In genomic region chr11:76387097-76387496, GRCm38 (mm10) we compare ENCODE assay signal across 19 mouse cellular contexts. TPM values are rescaled to one million over a fixed set of nuclear protein-coding genes. Genes with fewer than 3 reads are reported as not detected.
DNase-seq lines count a peak whose midpoint lies in the region; ATAC-seq and TF ChIP-seq lines count a peak whose summit lies in the region.
"Had no signal": no experiment of that assay in that cellular context is flagged by ENCODE, and none has a peak within 500 bp of the region (broad histone marks: within the 10 kb centered on the region; RNA-seq: fewer than 3 reads in every experiment).

No protein-coding gene starts in this region.

- H3K9me3 ChIP-seq in liver, embryonic 14.5 days (ENCODE audit: control insufficient read depth, low read length): no peaks in the 10 kb centered on the region
- H3K9me3 ChIP-seq in E14TG2a.4 (ENCODE audit: low read length): no peaks in the 10 kb centered on the region
- H3K9me3 ChIP-seq in midbrain, embryonic 15.5 days: no peaks in the 10 kb centered on the region
- H3K9me3 ChIP-seq: heart, embryonic 15.5 days; hindbrain, embryonic 12.5 days; liver, embryonic 13.5 days; neural tube, embryonic 12.5 days had no signal

- TF ChIP-seq CTCF in gastrocnemius, adult 2 months (IDR thresholded peaks at IDR 0.05): peak; percentile 51
- TF ChIP-seq CTCF in liver, embryonic 14.5 days (IDR thresholded peaks at IDR 0.05; ENCODE audit: low read depth): peak; percentile 43
- TF ChIP-seq CTCF in E14TG2a.4 (conservative IDR thresholded peaks at IDR 0.05; ENCODE audit: low read length): peak; percentile 88
- TF ChIP-seq CTCF in bone marrow, adult 2 months (IDR thresholded peaks at IDR 0.05; ENCODE audit: control insufficient read depth, insufficient read depth, low read length): peak; percentile 16; the same call in 1 of the 2 replicates

- WGBS in liver, embryonic 14.5 days (ENCODE audit: insufficient replicate concordance): 72% methylated on average over 1 of the region's 1 CpGs
- 77% methylated on average over 1 of the region's 1 CpGs for whole genome bisulfite sequencing in bone marrow, adult 2 months
- 75% methylated on average over 1 of the region's 1 CpGs for WGBS in midbrain, embryonic 15.5 days

- no peak for TF ChIP-seq EP300 in liver, embryonic 14.5 days (IDR thresholded peaks at IDR 0.05; ENCODE audit: low read depth)

- ATAC-seq in liver, embryonic 14.5 days (ENCODE audit: insufficient read depth): no peak
- ATAC-seq in midbrain, embryonic 15.5 days (replicated peaks): no peak
- ATAC-seq: intestine, embryonic 16.5 days had no signal

- H3K27me3 ChIP-seq in liver, embryonic 14.5 days (ENCODE audit: control insufficient read depth, insufficient read depth, low read length): no peaks in the 10 kb centered on the region
- H3K27me3 ChIP-seq in E14TG2a.4 (ENCODE audit: insufficient read depth, low read length): peaks cover 33% of the 10 kb centered on the region
- no peaks in the 10 kb centered on the region for H3K27me3 ChIP-seq in midbrain, embryonic 15.5 days (replicated peaks)
- H3K27me3 ChIP-seq: embryonic facial prominence, embryonic 13.5 days; heart, embryonic 15.5 days; hindbrain, embryonic 12.5 days; liver, embryonic 13.5 days; neural tube, embryonic 12.5 days had no signal

- no peak overlapping the region for H3K27ac ChIP-seq in gastrocnemius, adult 2 months
- no peak overlapping the region for H3K27ac ChIP-seq in liver, embryonic 14.5 days
- H3K27ac ChIP-seq in bone marrow, adult 2 months (ENCODE audit: control insufficient read depth, insufficient read depth, low read depth, low read length, poor library complexity): no peak overlapping the region
- H3K27ac ChIP-seq in midbrain, embryonic 15.5 days: no peak overlapping the region
- H3K27ac ChIP-seq: embryonic facial prominence, embryonic 13.5 days; heart, embryonic 15.5 days; hindbrain, embryonic 12.5 days; liver, embryonic 13.5 days; neural tube, embryonic 12.5 days had no signal

- no peaks in the 10 kb centered on the region for H3K4me1 ChIP-seq in liver, embryonic 14.5 days (replicated peaks; ENCODE audit: control insufficient read depth in 2 of 2, insufficient read depth in 2 of 2, low read length in 1 of 2)
- H3K4me1 ChIP-seq in E14TG2a.4 (replicated peaks; ENCODE audit: low read depth, low read length): peaks cover 86% of the 10 kb centered on the region
- H3K4me1 ChIP-seq in bone marrow, adult 2 months (ENCODE audit: control insufficient read depth, insufficient read depth, low read length): no peaks in the 10 kb centered on the region
- peaks cover 36% of the 10 kb centered on the region for H3K4me1 ChIP-seq in midbrain, embryonic 15.5 days

- TF ChIP-seq POLR2A in bone marrow, adult 2 months (IDR thresholded peaks at IDR 0.05; ENCODE audit: borderline replicate concordance, control insufficient read depth, low read depth, low read length): no peak

- no peaks in the 10 kb centered on the region for H3K36me3 ChIP-seq in liver, embryonic 14.5 days (replicated peaks; ENCODE audit: control insufficient read depth, insufficient read depth, low read depth)
- H3K36me3 ChIP-seq in E14TG2a.4 (ENCODE audit: insufficient read depth, low read length): no peaks in the 10 kb centered on the region
- H3K36me3 ChIP-seq in midbrain, embryonic 15.5 days (replicated peaks): no peaks in the 10 kb centered on the region
- H3K36me3 ChIP-seq: heart, embryonic 15.5 days; hindbrain, embryonic 12.5 days; liver, embryonic 13.5 days had no signal

- H3K4me2 ChIP-seq in liver, embryonic 14.5 days (ENCODE audit: low read depth): no peak overlapping the region
- no peak overlapping the region for H3K4me2 ChIP-seq in midbrain, embryonic 15.5 days
- H3K4me2 ChIP-seq: embryonic facial prominence, embryonic 13.5 days; heart, embryonic 15.5 days; hindbrain, embryonic 12.5 days; liver, embryonic 13.5 days; neural tube, embryonic 12.5 days had no signal

- no peak for DNase-seq in gastrocnemius, adult 2 months
- no peak for DNase-seq in gastrocnemius, adult 18-20 months (ENCODE audit: low spot score)
- DNase-seq in liver, embryonic 14.5 days (ENCODE audit: low read depth in 3 of 3, low spot score in 3 of 3): no peak
- no peak for DNase-seq in liver
- DNase-seq in spleen, adult 18-20 months: no peak
- DNase-seq: adrenal gland, postnatal 36 days; kidney, postnatal 36 days; left cerebral cortex, postnatal 4 days; liver, embryonic 13.5 days; midbrain, embryonic 14.5 days; thymus, postnatal 25 days had no signal

- intact Hi-C loops in gastrocnemius, adult 2 months (cut with DNase I): no loop called here

- H3K9ac ChIP-seq in liver, embryonic 14.5 days (replicated peaks): no peak overlapping the region
- H3K9ac ChIP-seq in midbrain, embryonic 15.5 days: no peak overlapping the region
- H3K9ac ChIP-seq: embryonic facial prominence, embryonic 13.5 days; heart, embryonic 15.5 days; hindbrain, embryonic 12.5 days; liver, embryonic 13.5 days; neural tube, embryonic 12.5 days had no signal

- H3K4me3 ChIP-seq in gastrocnemius, adult 2 months: no peak overlapping the region
- no peak overlapping the region for H3K4me3 ChIP-seq in liver, embryonic 14.5 days (ENCODE audit: insufficient read depth in 1 of 2, low read depth in 2 of 2, low read length in 2 of 2)
- no peak overlapping the region for H3K4me3 ChIP-seq in E14TG2a.4 (replicated peaks; ENCODE audit: low read length)
- no peak overlapping the region for H3K4me3 ChIP-seq in bone marrow, adult 2 months (replicated peaks; ENCODE audit: control insufficient read depth, low read depth, low read length)
- no peak overlapping the region for H3K4me3 ChIP-seq in midbrain, embryonic 15.5 days
- H3K4me3 ChIP-seq: embryonic facial prominence, embryonic 13.5 days; heart, embryonic 15.5 days; hindbrain, embryonic 12.5 days; liver, embryonic 13.5 days; neural tube, embryonic 12.5 days had no signal

RNA-seq across cellular contexts. Expression of gene Nxn, which starts 11.8 kb away (rescaled TPM):
- total RNA-seq in gastrocnemius, adult 2 months (2021): 10 to 100 TPM; 42.0 to 49.3 TPM
- 10 to 100 TPM; 37.4 to 48.7 TPM for total RNA-seq in gastrocnemius, adult 18-20 months (2021)
- 2.1 TPM in 2 replicates for polyA plus RNA-seq in liver, embryonic 14.5 days (2012; rRNA removed)
- polyA plus RNA-seq in liver, embryonic 14.5 days (2014; fragmentation: Nextera tagmentation; extraction: Ambion mirVana): 1.9 and 2.5 TPM in 2 replicates
- polyA plus RNA-seq in bone marrow, adult 2 months (2011; ENCODE audit: insufficient read depth, insufficient read length, low replicate concordance, missing spikeins): 5.2 and 14.4 TPM in 2 replicates
- polyA plus RNA-seq in midbrain, embryonic 15.5 days (2015; fragmentation: Nextera tagmentation; extraction: Ambion mirVana): 22.3 and 23.1 TPM in 2 replicates

RNA-seq across cellular contexts. Expression of gene Timm22, which starts 19.7 kb away (rescaled TPM):
- 10 to 100 TPM; 29.0 to 45.0 TPM for total RNA-seq in gastrocnemius, adult 2 months (2021)
- total RNA-seq in gastrocnemius, adult 18-20 months (2021): 10 to 100 TPM; 32.5 to 41.9 TPM
- 6.2 and 11.1 TPM in 2 replicates for polyA plus RNA-seq in liver, embryonic 14.5 days (2012; rRNA removed)
- 47.4 and 47.8 TPM in 2 replicates for polyA plus RNA-seq in liver, embryonic 14.5 days (2014; fragmentation: Nextera tagmentation; extraction: Ambion mirVana)
- polyA plus RNA-seq in bone marrow, adult 2 months (2011; ENCODE audit: insufficient read depth, insufficient read length, low replicate concordance, missing spikeins): 6.2 and 7.1 TPM in 2 replicates
- polyA plus RNA-seq in midbrain, embryonic 15.5 days (2015; fragmentation: Nextera tagmentation; extraction: Ambion mirVana): 103 and 109 TPM in 2 replicates

Comparison
In these comparisons a context has a peak if more than half of its experiments do, and no peak if none do; other contexts are left out.
1. CTCF ChIP-seq: peak in every context shown above with its lines; median percentile 88 in E14TG2a.4; 51 in gastrocnemius, adult 2 months; 43 in liver, embryonic 14.5 days; 16 in bone marrow, adult 2 months.